Mouse (Mus musculus) E14TG2a.4 (cell line): ENCODE measurements at regions not wholly inside any gene's neighbourhood (a gene's known extent, or its start where the extent isn't known, plus 50 kb on each side); places are given as distances from the start of the nearest gene placed in this dataset.

Experiments used
- CTCF ChIP-seq: conservative IDR thresholded peaks from 2 replicates; pipeline ENCODE4 v1.5.1; 2014; ENCODE audit warnings: low read length
- POU5F1 ChIP-seq: IDR thresholded peaks from 2 replicates; pipeline ENCODE4 v1.6.1; 2014; ENCODE audit warnings: low read length, borderline replicate concordance

DNA sequence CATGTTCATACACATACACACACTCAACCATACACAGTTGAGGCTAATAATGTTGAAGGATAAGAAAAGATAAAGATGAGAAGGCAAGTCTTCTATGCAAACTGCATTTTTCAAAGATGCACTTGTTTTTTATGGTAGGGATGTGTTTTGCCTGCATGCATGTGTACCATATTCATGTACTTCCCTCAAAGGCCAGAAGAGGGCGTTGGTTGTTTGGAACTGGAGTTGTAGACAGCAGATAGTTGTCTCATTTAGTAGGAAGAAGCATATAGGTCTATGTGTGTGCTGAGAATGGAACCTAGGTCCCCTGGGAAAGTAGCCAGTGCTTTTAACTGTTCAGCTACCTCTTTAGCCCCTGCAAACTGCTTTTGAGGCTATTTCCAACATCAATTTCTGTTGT lies 60.1 kb downstream of the Foxi3 start:
- TF ChIP-seq POU5F1, result no peak
- peak; percentile 62 for TF ChIP-seq CTCF
